Mouse (Mus musculus) kidney, postnatal 0 days (tissue): ENCODE data around the gene Tnnt3. TPM values are rescaled to one million over a fixed set of nuclear protein-coding genes. Genes with fewer than 3 reads are reported as not detected.

ENCODE experiments used
- ATAC-seq: fragments of 200-750 bp; cut with Nextera tagmentation; replicated peaks from 2 replicates; pipeline ENCODE4 v1.8.0; 2017; ENCODE audit warnings: low read depth, moderate number of reproducible peaks, moderate TSS enrichment, moderate library complexity; ENCODE audit not compliant: low FRiP score
- DNase-seq: peaks from one replicate; pipeline ENCODE4 v3.0.0-alpha.2; 2016; ENCODE audit warnings: low spot score
- H3K27ac ChIP-seq: fragments of 300-500 bp; sonication (generic); 2 replicates; pipeline ENCODE4 v1.5.1; 2014; ENCODE audit warnings: mild to moderate bottlenecking
- H3K27me3 ChIP-seq: fragments of 300-500 bp; sonication (generic); 2 replicates; pipeline ENCODE4 v1.6.1; 2014; ENCODE audit warnings: low read length, mixed read lengths; ENCODE audit not compliant: insufficient read depth
- H3K36me3 ChIP-seq: fragments of 300-500 bp; sonication (generic); 2 replicates; pipeline ENCODE4 v1.6.1; 2014; ENCODE audit warnings: low read length, mixed read lengths; ENCODE audit not compliant: insufficient read depth
- H3K4me1 ChIP-seq: fragments of 300-500 bp; sonication (generic); replicated peaks from 2 replicates; pipeline ENCODE4 v1.6.1; 2014; ENCODE audit warnings: antibody characterized with exemption, low read length, mixed read lengths; ENCODE audit not compliant: insufficient read depth
- H3K4me2 ChIP-seq: fragments of 300-500 bp; sonication (generic); 2 replicates; pipeline ENCODE4 v1.6.1; 2014; ENCODE audit warnings: mild to moderate bottlenecking, low read length, moderate library complexity, mixed read lengths
- H3K4me3 ChIP-seq: fragments of 300-500 bp; sonication (generic); replicated peaks from 2 replicates; pipeline ENCODE4 v1.5.1; 2014; ENCODE audit warnings: low read depth, low read length
- H3K9ac ChIP-seq: fragments of 300-500 bp; sonication (generic); 2 replicates; pipeline ENCODE4 v1.6.1; 2014; ENCODE audit warnings: low read depth, low read length
- H3K9me3 ChIP-seq: fragments of 300-500 bp; sonication (generic); replicated peaks from 2 replicates; pipeline ENCODE4 v1.6.1; 2016; ENCODE audit warnings: low read length, inconsistent platforms, mixed read lengths
- CTCF ChIP-seq: IDR thresholded peaks from 2 replicates; pipeline ENCODE4 v1.5.1; 2016; ENCODE audit warnings: antibody characterized with exemption, low read depth, mild to moderate bottlenecking, moderate library complexity
- WGBS: fragments of 180-500 bp; shearing (Covaris S2); extraction: QIAGEN DNeasy Blood & Tissue Kit; methylation state at CpG from one replicate; pipeline ENCODE4 v1.1.7; 2014; 5-methylcytosine and 5-hydroxymethylcytosine counted together
- polyA plus RNA-seq: library from polyadenylated mRNA; unstranded; fragments of >200 nt; fragmentation: Nextera tagmentation; extraction: Ambion mirVana; gene quantifications from 2 replicates; pipeline ENCODE4 v1.2.1, GENCODE M21; 2015

The Tnnt3 gene
- polyA plus RNA-seq, 1 experiment from 2014 or later, result 3.4 TPM

GRCm38 (mm10) chr7:142458026-142458425 is 40.6 kb upstream of the Tnnt3 start:
- ATAC-seq (peak; percentile 29; the same call in 1 of the 2 replicates), DNase-seq (peak; percentile 92)
- no peak overlapping the region for H3K9ac ChIP-seq
- H3K27ac ChIP-seq, result peak overlapping the region; percentile 87
- no peaks in the 10 kb centered on the region for H3K36me3 ChIP-seq
- peaks cover 15% of the 10 kb centered on the region; the same call in 1 of the 2 replicates for H3K4me1 ChIP-seq
- H3K9me3 ChIP-seq, result no peaks in the 10 kb centered on the region
- WGBS, result 54% methylated on average over 2 of the region's 2 CpGs
- H3K4me2 ChIP-seq, result no peak overlapping the region
- H3K4me3 ChIP-seq, result no peak overlapping the region
- H3K27me3 ChIP-seq, result no peaks in the 10 kb centered on the region
- TF ChIP-seq CTCF, result no peak

GRCm38 (mm10) chr7:142458676-142459298 is 39.8 kb upstream of the Tnnt3 start:
- H3K36me3 ChIP-seq, result no peaks in the 10 kb centered on the region
- H3K9ac ChIP-seq, result no peak overlapping the region
- no peak for TF ChIP-seq CTCF
- H3K9me3 ChIP-seq, result no peaks in the 10 kb centered on the region
- H3K4me1 ChIP-seq, result peaks cover 15% of the 10 kb centered on the region; the same call in 1 of the 2 replicates
- no peak overlapping the region for H3K4me2 ChIP-seq
- H3K4me3 ChIP-seq, result no peak overlapping the region
- no peaks in the 10 kb centered on the region for H3K27me3 ChIP-seq
- WGBS, result 75% methylated on average over 5 of the region's 5 CpGs
- no peak for DNase-seq
- peak overlapping the region; percentile 87 for H3K27ac ChIP-seq
- ATAC-seq, result no peak

GRCm38 (mm10) chr7:142459299-142459691 is 39.3 kb upstream of the Tnnt3 start:
- H3K4me3 ChIP-seq, result no peak overlapping the region
- TF ChIP-seq CTCF, result no peak
- no peak overlapping the region for H3K27ac ChIP-seq
- H3K9me3 ChIP-seq, result no peaks in the 10 kb centered on the region
- ATAC-seq, result no peak
- no peak overlapping the region for H3K9ac ChIP-seq
- WGBS, result 83% methylated on average over 2 of the region's 2 CpGs
- peaks cover 10% of the 10 kb centered on the region; the same call in 1 of the 2 replicates for H3K4me1 ChIP-seq
- no peak overlapping the region for H3K4me2 ChIP-seq
- DNase-seq, result no peak
- no peaks in the 10 kb centered on the region for H3K36me3 ChIP-seq
- no peaks in the 10 kb centered on the region for H3K27me3 ChIP-seq

GRCm38 (mm10) chr7:142460636-142461077 is 38.0 kb upstream of the Tnnt3 start, which contains the start of gene Lsp1:
Lsp1 (plus strand) TSS chr7:142460809.
- Histone ChIP-seq H3K27me3 (no peaks in the 10 kb centered on the region), H3K27ac (no peak within 1 kb of the TSS)

GRCm38 (mm10) chr7:142461446-142461845 is 37.2 kb upstream of the Tnnt3 start:
- no peak overlapping the region for H3K4me2 ChIP-seq
- WGBS, result 88% methylated on average over 2 of the region's 2 CpGs
- no peak for DNase-seq
- no peaks in the 10 kb centered on the region for H3K36me3 ChIP-seq
- no peaks in the 10 kb centered on the region for H3K9me3 ChIP-seq
- TF ChIP-seq CTCF, result no peak
- no peak for ATAC-seq
- no peaks in the 10 kb centered on the region for H3K27me3 ChIP-seq
- no peak overlapping the region for H3K27ac ChIP-seq
- H3K4me3 ChIP-seq, result no peak overlapping the region
- H3K9ac ChIP-seq, result no peak overlapping the region
- no peaks in the 10 kb centered on the region for H3K4me1 ChIP-seq

More at GRCm38 (mm10) chr7:142460636-142461077, 38.0 kb upstream of the Tnnt3 start, which contains the start of gene Lsp1:
- H3K4me2 ChIP-seq, result no peak within 1 kb of the TSS
- no peaks in the 10 kb centered on the region for H3K36me3 ChIP-seq
- DNase-seq (no peak), ATAC-seq (no peak)
- no peak within 1 kb of the TSS for H3K9ac ChIP-seq
- H3K4me1 ChIP-seq, result no peaks in the 10 kb centered on the region
- no peak within 1 kb of the TSS for H3K4me3 ChIP-seq
- 95% methylated on average over 7 of the region's 7 CpGs for WGBS
- H3K9me3 ChIP-seq, result no peaks in the 10 kb centered on the region
- TF ChIP-seq CTCF, result no peak

- H3K36me3 ChIP-seq, result no peaks in the 10 kb centered on the region
- ATAC-seq (no peak), DNase-seq (no peak)
- H3K4me3 ChIP-seq, result no peak overlapping the region
- H3K4me2 ChIP-seq, result no peak overlapping the region
- no peak overlapping the region for H3K9ac ChIP-seq
- TF ChIP-seq CTCF, result no peak
- H3K9me3 ChIP-seq, result no peaks in the 10 kb centered on the region
- H3K27me3 ChIP-seq, result no peaks in the 10 kb centered on the region
- no peak overlapping the region for H3K27ac ChIP-seq
- WGBS, result 67% methylated on average over 6 of the region's 6 CpGs
- H3K4me1 ChIP-seq, result no peaks in the 10 kb centered on the region
Measured at GRCm38 (mm10) chr7:142462190-142462589, 36.4 kb upstream of the Tnnt3 start.
